Mouse (Mus musculus) gastrocnemius, postnatal 4 days (tissue): Measurements from ENCODE around the gene Ldlrad3. TPM values are rescaled to one million over a fixed set of nuclear protein-coding genes. Genes with fewer than 3 reads are reported as not detected.
A peak's percentile ranks its signal among the peaks of the same experiment; 100 is the strongest.

Experiments used
- DNase-seq, 2 experiments: peaks; one replicate each; pipeline ENCODE4 v3.0.0; 2021 to 2022; ENCODE audit warnings: low spot score in 2 of 2, mixed read lengths in 2 of 2
- total RNA-seq, 2 experiments: library from RNA; stranded (reverse); gene quantifications; 2 replicates each; pipeline ENCODE4 v1.2.3; 2021

Gene Ldlrad3
- total RNA-seq, 2 experiments from 2014 or later, result 26.3 to 27.1 TPM

- DNase-seq, result no peak
Observed at GRCm38 (mm10) chr2:102146386-102146785, 39.8 kb downstream of the Ldlrad3 start.

GRCm38 (mm10) chr2:102145036-102145435 lies 41.1 kb downstream of the Ldlrad3 start:
- no peak for DNase-seq

- no peak for DNase-seq
Observed at GRCm38 (mm10) chr2:102144311-102144710, 41.9 kb downstream of the Ldlrad3 start.

- no peak for DNase-seq
Observed at GRCm38 (mm10) chr2:102142654-102143271, 43.4 kb downstream of the Ldlrad3 start.

- DNase-seq, result no peak
Observed at GRCm38 (mm10) chr2:102142197-102142623, 44.0 kb downstream of the Ldlrad3 start.

- DNase-seq, result no peak
Observed at GRCm38 (mm10) chr2:102141199-102141598, 45.0 kb downstream of the Ldlrad3 start.

DNA sequence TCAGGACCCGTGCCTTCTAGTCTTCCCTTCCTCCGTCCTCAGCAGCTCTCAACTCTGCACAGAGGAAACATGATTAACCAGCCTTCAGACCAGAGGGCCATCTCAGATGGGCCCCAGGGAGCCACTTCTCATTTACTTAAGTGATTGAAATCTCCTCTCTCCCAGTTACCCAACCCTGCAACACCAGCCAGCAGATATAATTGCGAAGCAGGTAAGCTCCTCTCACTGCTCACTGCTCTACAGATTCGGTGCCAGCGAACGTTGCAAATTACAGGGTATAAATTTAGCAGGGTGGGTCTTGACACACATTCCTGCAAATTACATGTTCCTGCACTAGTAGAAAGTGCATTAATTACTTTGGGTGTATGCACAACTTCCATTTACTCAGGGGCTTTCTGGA lies 48.3 kb downstream of the Ldlrad3 start:
- DNase-seq, result no peak

- DNase-seq, result no peak
Observed at GRCm38 (mm10) chr2:102136184-102136583, 50.0 kb downstream of the Ldlrad3 start.

- DNase-seq, result peak in 1 of 2 experiments; percentile 34
Observed at GRCm38 (mm10) chr2:102134510-102135262, 51.5 kb downstream of the Ldlrad3 start.

DNA sequence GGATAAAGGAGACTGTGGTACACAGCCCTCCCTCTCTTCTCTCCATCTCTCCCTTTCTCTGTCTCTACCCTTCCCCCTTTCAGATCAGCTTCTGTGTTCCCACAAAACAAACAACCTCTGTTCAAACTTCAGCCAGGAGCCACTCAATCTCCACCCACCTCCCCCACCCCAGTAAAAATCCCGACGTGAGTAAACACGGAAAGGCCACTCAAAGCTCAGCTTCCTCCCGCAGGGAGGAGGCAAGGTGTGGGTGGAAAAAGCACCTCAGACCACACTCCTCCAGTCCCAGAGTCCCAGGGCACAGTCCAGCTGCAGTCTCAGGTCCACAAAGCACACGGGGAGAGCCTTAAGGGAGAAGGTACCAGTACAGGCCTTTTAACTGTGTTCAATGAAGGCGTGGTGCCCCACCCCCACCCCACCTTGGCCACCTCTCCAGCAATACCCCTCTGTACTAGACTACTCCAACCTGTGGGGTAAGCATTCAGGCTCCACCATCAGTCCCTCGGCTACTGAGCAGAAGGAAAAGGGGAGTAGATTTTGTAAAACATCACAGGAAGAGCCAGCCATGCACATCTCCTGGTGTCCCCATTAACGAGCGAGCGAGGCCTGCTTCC lies 53.1 kb downstream of the Ldlrad3 start:
- DNase-seq, result no peak

- DNase-seq, result peak in 1 of 2 experiments; percentile 58
Observed at GRCm38 (mm10) chr2:102130198-102130845, 55.9 kb downstream of the Ldlrad3 start.

DNA sequence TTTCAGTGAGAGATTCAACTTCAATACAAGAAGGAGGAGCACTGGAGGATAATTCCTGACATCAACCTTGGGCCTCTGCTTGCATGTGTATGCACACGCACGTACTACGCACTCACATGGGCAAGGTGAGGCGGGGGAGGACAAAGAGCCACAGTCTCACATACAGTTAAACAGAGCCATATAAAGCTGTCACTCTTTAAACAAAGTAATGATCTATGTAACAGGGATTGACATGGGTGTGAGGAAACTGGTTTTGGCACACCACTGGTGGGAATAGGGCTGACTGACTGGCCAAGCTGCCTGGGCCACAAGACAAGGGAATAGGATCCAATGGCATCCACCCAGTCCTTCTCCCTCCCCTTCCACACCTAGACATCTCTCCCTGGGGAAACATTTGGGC lies 57.0 kb downstream of the Ldlrad3 start:
- DNase-seq, result no peak

GRCm38 (mm10) chr2:102128500-102129030 lies 57.6 kb downstream of the Ldlrad3 start:
- DNase-seq, result no peak

DNA sequence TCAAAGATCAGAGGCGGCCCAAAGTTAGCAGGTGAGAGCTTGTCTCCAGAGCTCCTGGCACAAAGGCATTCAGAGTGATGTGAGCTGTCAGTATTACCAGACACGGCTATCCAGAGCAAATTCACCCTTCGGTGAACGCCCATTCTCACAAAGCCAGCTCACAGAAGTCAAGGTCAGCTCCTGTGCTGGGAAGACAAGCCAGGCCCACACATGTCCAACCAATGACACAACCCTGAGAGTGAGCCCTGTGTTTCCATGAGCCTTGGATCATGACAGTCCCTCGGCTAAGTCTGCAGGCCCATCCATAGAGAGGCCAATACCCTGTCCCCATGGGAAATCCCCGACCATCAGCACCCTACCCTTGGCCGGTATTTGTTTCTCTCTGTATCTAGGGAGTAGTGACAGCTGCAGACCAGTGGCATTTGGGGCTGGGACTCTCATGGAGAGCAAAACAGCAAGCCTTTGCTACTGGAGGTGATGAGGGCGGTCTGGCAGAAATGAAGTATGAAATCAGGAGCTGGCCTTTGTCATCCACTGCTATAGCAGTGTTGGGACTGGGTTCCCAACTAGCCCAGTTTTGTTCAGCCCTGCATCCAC lies 58.3 kb downstream of the Ldlrad3 start:
- DNase-seq, result no peak

- no peak for DNase-seq
Observed at GRCm38 (mm10) chr2:102127221-102127620, 59.0 kb downstream of the Ldlrad3 start.

DNA sequence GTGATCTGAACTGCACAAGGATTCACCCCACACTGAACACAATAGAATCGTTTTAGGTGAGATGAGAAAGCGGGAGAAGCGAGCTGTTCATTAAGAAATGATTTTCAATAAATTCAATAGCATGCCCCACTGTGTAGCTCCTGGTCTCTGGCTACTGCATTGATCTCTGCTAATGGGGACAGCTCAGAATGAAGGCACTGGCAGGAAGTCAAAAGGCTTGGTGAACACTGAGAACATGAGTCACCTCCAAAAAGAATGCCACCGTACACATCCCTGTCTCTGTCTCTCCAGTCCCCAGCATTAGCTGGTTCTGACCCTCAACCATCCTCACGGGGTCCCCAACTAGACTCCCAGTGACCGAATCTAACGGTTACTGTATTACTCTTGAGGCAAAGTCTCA lies 60.1 kb downstream of the Ldlrad3 start:
- no peak for DNase-seq

GRCm38 (mm10) chr2:102125042-102125441 lies 61.1 kb downstream of the Ldlrad3 start:
- no peak for DNase-seq

DNA sequence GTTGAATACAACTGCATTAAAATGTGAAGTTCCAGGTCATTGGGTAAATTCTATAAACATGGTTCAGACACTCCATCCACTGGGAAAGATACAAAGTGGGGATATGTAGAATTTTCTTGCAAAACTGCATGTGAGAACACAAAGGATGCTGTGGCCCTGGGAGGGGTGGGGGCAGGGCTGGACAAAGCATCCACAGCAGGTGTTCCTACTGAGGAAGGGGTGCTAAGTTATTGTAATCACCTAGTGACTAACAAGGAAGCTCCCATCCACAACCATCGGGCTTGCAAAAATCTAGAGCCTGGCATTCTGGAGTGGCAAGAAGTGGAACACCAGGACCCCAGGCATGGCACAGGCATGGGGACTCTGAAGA lies 64.1 kb downstream of the Ldlrad3 start:
- no peak for DNase-seq

DNA sequence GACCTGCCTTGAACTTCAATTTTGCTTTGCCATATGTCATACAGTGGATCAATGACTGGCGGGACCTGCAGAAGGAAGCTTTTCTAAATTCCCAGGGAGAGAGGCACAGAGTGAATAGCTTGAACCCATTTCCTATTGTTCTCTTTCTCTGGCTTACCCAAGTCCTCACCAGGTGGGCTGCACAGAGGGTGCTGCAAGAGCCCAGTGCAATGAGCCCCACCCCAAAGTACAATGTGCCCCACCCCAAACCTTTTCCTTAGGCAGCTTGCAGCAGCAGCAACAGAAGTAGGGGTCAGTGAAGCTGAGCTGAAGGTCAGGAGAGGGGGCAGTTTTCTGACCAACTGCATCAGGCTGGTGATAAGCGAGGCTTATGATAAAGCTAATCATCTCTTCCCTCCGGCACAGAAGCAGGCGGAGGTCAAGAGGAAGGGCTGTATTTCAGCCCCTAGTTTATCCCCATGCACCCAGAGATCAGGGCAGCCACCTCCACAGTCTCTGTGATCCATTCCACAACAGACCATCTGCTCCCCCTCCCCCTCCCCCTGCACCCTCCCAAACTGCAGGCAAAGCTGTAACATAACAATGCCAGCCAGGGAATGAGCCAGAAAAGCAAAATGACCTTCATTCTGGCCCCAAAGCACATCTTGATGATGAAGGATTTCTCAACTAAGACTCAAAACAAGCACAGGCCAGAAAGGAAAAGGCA lies 64.6 kb downstream of the Ldlrad3 start:
- no peak for DNase-seq

DNA sequence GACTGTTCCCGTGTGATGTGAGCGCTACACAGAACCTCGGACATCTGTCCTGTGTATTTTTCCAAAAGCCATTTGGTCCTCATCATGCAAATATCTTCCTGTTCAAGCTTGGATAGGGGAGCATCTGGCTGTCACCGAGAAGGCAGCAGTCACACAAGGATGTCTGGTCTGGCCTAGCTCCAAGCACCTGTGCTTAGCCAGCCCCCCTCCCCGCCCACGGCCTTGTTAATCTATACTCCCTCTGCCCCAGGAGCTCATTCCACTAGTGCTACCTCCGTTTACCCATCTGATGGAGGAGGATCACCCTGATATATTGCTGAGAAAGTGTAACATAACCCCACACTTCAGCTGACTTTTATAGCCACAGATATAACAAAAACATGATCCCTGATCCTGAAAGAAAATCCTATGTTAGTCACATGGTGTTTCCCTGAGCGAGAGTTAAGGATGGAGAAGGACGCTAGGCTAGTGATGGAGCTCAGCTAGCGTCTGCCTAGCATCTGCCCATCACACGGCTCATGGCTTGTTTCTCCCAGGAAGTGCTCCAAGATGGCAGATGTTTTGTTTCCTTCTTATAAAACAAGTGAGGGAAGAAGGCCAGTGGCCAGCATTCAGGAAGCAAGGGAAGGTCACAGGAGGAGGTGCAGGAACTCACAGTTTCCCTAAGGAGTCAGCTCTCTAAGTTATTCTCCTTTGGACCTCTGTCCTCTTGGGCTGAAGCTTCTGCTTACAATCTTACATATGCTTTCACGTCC lies 66.3 kb downstream of the Ldlrad3 start:
- DNase-seq, result peak in 1 of 2 experiments; percentile 41
